Mouse (Mus musculus) spleen, adult 2 months (tissue): ENCODE data around the gene Hoxb3.

Experiments
- CTCF ChIP-seq: fragments of 200-500 bp; IDR thresholded peaks from 2 replicates; pipeline ENCODE4 v1.5.1; 2011; ENCODE audit warnings: mild to moderate bottlenecking, inconsistent platforms; ENCODE audit not compliant: insufficient read depth, insufficient read length, insufficient replicate concordance; ENCODE audit errors: extremely low read depth
- POLR2A ChIP-seq: fragments of 200-500 bp; IDR thresholded peaks from 2 replicates; pipeline ENCODE4 v1.6.1; 2011; ENCODE audit warnings: low read depth, low read length, inconsistent platforms

- TF ChIP-seq CTCF (no peak), POLR2A (no peak)
These were observed 388 bp upstream of the Hoxb3 start for GRCm38 (mm10) chr11:96322738-96323137.
